Mouse (Mus musculus) cerebellum, adult 2 months (tissue): ENCODE measurements around the gene Aldh1a2.

Experiments
- CTCF ChIP-seq: fragments of 200-500 bp; IDR thresholded peaks from 2 replicates; pipeline ENCODE4 v1.5.1; 2011; ENCODE audit warnings: low read depth, mild to moderate bottlenecking, control low read depth, low read length, moderate library complexity, borderline replicate concordance; ENCODE audit not compliant: insufficient read depth
- POLR2A ChIP-seq: fragments of 200-500 bp; IDR thresholded peaks from 2 replicates; pipeline ENCODE4 v1.6.1; 2011; ENCODE audit warnings: low read length, control low read depth, borderline replicate concordance; ENCODE audit not compliant: insufficient read depth

GRCm38 (mm10) chr9:71340116-71340515, 124.5 kb downstream of the Aldh1a2 start:
- TF ChIP-seq CTCF = no peak
- no peak for TF ChIP-seq POLR2A
